ENCODE assay signal across 8 mouse cellular contexts in genomic region chr3:103419761-103420620, GRCm38 (mm10).
DNase-seq lines count a peak whose midpoint lies in the region; ATAC-seq lines count a peak whose summit lies in the region.

No protein-coding gene starts in this region.

- peak overlapping the region; percentile 58 for H3K27ac ChIP-seq in heart, embryonic 12.5 days (ENCODE audit: poor library complexity, severe bottlenecking)
- H3K27ac ChIP-seq in midbrain, embryonic 13.5 days = peak overlapping the region; percentile 72

- H3K4me3 ChIP-seq in heart, embryonic 12.5 days = no peak overlapping the region
- no peak overlapping the region for H3K4me3 ChIP-seq in midbrain, embryonic 13.5 days (replicated peaks)

- DNase-seq in adrenal gland, adult 2 months = peak; percentile 14
- DNase-seq in adrenal gland, postnatal 4 days (ENCODE audit: low spot score in 2 of 2) = no peak
- peak; percentile 82 for DNase-seq in embryo, embryonic 10.5 days (ENCODE audit: low spot score)
- peak; percentile 59 for DNase-seq in kidney, adult 9 months
- DNase-seq in layer of hippocampus, adult 9-11 months = no peak
- no peak for DNase-seq in urinary bladder, postnatal 25 days (ENCODE audit: low spot score)

- no peak overlapping the region for H3K4me2 ChIP-seq in heart, embryonic 12.5 days
- H3K4me2 ChIP-seq in midbrain, embryonic 13.5 days (replicated peaks) = no peak overlapping the region

- no peaks in the 10 kb centered on the region for H3K9me3 ChIP-seq in heart, embryonic 12.5 days (replicated peaks)
- H3K9me3 ChIP-seq in midbrain, embryonic 13.5 days = no peaks in the 10 kb centered on the region

- WGBS in heart, embryonic 12.5 days = 20% methylated on average over 4 of the region's 4 CpGs
- WGBS in midbrain, embryonic 13.5 days = 13% methylated on average over 4 of the region's 4 CpGs

- ATAC-seq in heart, embryonic 12.5 days (ENCODE audit: insufficient number of reproducible peaks, low FRiP score) = peak; percentile 77
- ATAC-seq in midbrain, embryonic 13.5 days = peak; percentile 64

- no peaks in the 10 kb centered on the region for H3K27me3 ChIP-seq in heart, embryonic 12.5 days (replicated peaks)
- H3K27me3 ChIP-seq in midbrain, embryonic 13.5 days = no peaks in the 10 kb centered on the region

- H3K36me3 ChIP-seq in heart, embryonic 12.5 days = no peaks in the 10 kb centered on the region
- no peaks in the 10 kb centered on the region for H3K36me3 ChIP-seq in midbrain, embryonic 13.5 days

- peaks cover 33% of the 10 kb centered on the region for H3K4me1 ChIP-seq in heart, embryonic 12.5 days (replicated peaks)
- peaks cover 29% of the 10 kb centered on the region for H3K4me1 ChIP-seq in midbrain, embryonic 13.5 days (replicated peaks)

- H3K9ac ChIP-seq in heart, embryonic 12.5 days = no peak overlapping the region
- H3K9ac ChIP-seq in midbrain, embryonic 13.5 days (replicated peaks) = no peak overlapping the region

Comparison
In these comparisons a context has a peak if more than half of its experiments do, and no peak if none do; other contexts are left out.
1. DNase-seq: peak in adrenal gland, adult 2 months (single experiment), embryo, embryonic 10.5 days (single experiment) and kidney, adult 9 months (single experiment); none in adrenal gland, postnatal 4 days (0 of 2), layer of hippocampus, adult 9-11 months (single experiment) and urinary bladder, postnatal 25 days (single experiment).